Mouse (Mus musculus): ENCODE results near the gene Klhl12.

- no peak for TF ChIP-seq POLR2A (IDR thresholded peaks at IDR 0.05; ENCODE audit: low read depth, low read length)
- no peak for TF ChIP-seq CTCF (IDR thresholded peaks at IDR 0.05; ENCODE audit: extremely low read depth, insufficient read depth, insufficient read length, insufficient replicate concordance)
Measured at GRCm38 (mm10) chr1:134411706-134412629, 43.4 kb upstream of the Klhl12 start.

All from spleen, adult 2 months (tissue).